Mouse (Mus musculus) fibroblast of lung, adult 2 months (primary cell): Measurements from ENCODE around the gene Cdsn.
A peak's percentile ranks its signal among the peaks of the same experiment; 100 is the strongest.

Source experiments
- DNase-seq: peaks from one replicate; pipeline ENCODE4 v3.0.0-alpha.2; 2011; ENCODE audit warnings: low read depth

The Cdsn gene

GRCm38 (mm10) chr17:35537421-35537820, 14.5 kb upstream of the Cdsn start:
- DNase-seq, result no peak

DNA sequence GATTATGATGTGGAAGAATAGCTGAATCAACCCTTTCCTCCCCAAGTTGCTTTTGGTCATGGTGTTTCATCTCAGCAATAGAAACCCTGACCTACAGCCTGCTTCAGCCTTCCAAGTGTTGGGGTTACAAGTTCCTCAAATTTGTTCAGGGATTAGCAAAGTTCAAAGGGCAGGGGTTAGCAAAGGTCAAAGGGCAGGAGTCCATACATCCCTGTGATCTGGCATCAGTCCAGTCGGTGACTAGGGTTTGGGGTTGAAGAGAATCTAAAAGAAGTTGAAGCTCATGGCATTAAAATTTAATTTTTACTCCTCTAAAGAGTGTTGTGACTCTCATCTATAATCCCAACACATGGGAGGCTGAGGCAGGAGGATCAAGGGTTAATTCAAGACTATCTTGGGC, 13.5 kb upstream of the Cdsn start:
- no peak for DNase-seq

DNA sequence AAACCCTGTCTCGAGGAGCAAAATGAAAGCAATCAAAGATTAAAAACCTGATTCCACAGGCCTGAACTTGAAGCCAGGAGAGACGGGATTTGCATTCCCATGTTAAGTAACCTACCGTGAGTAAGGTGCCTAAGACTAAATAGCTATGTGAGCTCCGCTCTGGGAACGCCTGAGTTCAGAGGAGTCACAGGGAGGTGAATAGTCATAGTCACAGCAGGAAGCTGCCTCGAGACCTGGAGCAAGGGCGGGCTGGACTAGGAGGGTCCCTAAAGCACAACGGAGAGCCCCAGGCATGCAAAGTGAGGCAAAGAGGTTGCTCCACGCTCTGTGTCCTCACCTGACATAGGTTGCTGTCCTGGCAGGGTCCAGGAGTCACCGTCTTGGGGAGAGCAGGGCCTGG, 12.4 kb upstream of the Cdsn start:
- DNase-seq, result no peak

DNA sequence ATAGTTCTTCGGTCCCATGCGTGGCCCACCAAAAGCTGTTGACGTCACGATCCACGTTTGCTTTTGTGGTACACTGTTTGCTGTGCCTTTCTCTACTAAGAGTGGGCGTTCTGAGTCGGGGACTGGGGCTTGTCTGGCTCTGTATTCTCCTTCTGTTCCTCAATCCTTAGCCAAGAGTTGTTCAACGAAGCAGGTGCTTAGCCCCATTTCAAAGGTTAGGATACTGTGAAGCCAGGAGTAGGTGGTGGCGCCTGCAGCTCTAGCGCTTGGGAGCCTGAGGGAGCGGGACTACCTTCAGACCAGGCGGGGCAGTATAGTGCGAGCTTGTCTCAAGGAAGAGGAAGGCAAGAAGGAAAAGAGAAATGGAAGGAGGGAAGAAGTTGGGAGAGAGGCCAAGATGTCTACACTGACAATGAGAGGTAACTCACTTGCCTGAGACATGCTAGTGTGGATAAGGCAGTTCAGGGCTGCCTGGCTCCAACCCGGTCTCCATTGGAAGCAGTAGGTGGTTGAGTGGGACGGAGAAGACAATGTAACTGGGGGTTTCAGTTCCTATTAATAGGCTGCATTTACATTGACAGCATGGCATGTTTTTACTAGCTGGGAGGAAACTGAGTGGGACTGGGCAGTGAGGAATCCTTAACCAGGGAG, 9.0 kb upstream of the Cdsn start:
- DNase-seq, result no peak

GRCm38 (mm10) chr17:35543412-35543861, 8.5 kb upstream of the Cdsn start:
- no peak for DNase-seq

DNA sequence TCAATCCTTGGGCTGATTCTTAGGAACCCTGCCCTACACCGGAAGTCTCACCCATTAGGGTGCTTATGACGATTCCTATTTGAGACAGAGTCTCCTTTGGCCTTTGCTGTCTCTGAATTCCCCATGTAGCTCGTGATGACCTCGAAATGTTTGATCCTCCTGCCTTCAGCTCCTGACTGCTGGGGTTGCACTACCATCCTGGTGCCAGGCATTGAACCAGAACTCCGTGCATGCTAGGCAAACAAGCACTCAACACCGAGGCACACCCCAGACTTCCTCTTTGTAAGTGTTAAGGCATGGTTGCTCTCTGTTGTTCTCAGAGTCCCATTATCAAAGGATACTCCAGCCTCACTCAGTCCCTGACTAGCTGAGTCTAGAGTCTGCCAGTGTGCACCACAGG, 7.9 kb upstream of the Cdsn start:
- DNase-seq, result no peak

- DNase-seq, result no peak
Observed at GRCm38 (mm10) chr17:35544680-35545079, 7.2 kb upstream of the Cdsn start.

- DNase-seq, result no peak
Observed at GRCm38 (mm10) chr17:35547465-35547864, 4.5 kb upstream of the Cdsn start.

DNA sequence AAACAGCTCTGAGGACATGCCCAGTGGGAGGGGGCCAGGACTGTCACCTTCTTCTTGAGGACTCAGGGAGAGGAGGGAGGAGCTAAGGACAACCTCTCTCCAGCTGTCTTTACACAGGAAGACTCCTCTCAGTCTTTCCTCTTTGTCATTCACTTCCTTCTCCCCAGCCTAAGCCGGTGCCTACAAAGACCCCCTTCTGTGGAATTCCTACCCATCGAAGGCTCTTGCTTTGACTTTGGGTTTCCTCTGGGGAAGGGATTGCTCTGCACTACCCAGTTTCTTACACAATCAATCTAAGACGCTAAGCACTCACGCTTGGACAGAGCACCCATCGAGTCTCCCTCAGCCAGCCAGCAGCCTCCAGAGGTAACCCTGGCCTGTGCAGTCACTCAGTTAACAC, 3.3 kb upstream of the Cdsn start:
- DNase-seq, result no peak

- DNase-seq, result peak; percentile 95
Observed at GRCm38 (mm10) chr17:35549437-35550142, 2.3 kb upstream of the Cdsn start.

DNA sequence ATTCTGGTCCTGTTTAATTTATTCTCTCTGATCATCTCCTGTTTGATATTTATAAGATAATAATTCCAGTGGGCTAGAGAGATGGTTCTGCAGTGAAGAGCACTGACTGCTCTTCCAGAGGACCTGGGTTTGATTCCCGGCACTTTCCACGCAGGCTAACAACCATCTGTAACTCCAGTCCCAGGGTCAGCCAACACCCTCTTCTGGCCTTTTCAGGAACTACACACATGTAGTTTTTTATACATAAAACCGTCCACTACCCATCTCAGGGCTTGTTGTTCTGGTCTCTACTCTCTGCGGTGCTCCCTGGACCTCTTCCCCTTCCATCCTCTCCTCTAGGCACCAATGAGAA, 1.8 kb upstream of the Cdsn start:
- DNase-seq, result no peak

DNA sequence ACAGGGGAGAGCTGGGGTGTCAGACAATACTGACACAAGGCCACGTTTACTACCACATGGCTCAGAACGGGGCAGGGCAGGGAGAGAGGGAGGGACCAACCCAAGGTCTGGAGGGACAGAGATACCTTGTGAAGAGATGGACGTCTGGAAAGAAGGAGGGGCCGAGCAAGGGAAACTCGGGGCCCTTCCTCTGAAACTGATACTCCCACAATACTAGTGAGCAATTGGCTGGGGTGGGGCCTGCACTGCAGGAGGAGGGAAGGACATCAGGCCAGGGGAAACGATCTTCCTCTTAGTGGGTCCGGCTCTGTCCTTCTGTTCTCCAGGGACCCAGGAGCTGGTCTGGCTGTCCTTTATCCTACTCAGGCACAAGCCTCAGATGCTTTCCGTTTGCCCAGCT, 1.1 kb upstream of the Cdsn start:
- no peak for DNase-seq

DNA sequence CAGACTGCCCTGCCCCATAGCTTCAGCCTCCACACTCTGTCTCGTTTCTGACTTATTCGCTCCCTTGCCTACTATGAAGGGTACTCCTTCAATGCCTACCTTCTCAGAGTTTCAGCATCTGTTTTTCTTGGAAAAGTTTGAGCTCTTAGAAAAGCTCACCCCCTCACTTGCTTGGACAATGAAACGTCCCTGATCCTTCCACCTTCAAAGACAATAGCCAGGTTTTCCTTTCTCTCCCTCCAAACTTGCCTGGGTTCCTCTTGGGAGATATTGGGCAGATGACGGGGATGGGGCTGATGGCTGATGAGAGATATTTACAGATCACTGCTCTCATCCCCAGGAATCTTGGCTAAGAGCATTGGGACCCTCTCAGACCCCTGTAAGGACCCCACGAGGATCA, 2.4 kb downstream of the Cdsn start:
- no peak for DNase-seq

GRCm38 (mm10) chr17:35554761-35555397, 3.0 kb downstream of the Cdsn start:
- DNase-seq, result no peak

- no peak for DNase-seq
Observed at GRCm38 (mm10) chr17:35556186-35556765, 4.3 kb downstream of the Cdsn start.

- no peak for DNase-seq
Observed at GRCm38 (mm10) chr17:35556812-35557211, 4.9 kb downstream of the Cdsn start.

DNA sequence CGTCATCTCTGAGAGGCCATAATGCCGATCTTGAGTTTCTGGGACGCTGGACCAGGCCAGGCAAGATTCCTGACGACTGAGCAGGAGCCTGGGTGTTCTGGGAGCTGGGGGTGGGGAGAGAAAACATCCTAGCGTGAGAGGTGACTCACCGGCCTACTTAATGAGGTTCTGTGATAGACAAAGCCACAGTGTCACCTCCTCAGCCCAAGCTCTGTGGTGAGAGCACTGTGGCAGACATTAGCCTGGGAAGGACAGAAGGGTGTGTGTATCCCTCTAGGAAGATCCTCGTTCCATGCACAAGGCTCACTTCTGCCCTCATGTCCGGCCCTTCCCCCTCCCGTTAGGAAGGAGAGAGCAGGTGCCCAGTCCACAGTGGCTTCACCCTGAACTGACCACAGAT, 5.4 kb downstream of the Cdsn start:
- DNase-seq, result no peak

DNA sequence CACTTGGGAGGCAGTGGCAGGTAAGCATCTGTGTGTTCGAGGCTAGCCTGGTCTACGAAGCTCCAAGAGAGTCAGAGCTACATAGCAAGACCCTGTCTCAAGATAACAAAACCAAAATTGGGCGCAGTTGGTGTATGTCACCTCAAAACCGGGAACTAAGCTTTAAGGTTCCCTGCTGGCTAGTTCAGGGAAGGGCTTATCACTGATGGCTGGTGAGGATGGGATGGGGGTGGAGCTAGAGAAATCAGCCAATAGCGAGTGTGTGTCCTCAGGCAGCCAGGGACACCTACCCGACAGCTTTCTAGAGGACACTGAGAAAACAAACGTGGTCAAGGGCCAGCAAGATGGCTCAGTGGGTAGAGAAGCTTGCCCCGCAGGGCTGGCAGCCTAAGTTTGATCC, 6.3 kb downstream of the Cdsn start:
- DNase-seq, result no peak

- DNase-seq, result no peak
Observed at GRCm38 (mm10) chr17:35567150-35567549, 15.2 kb downstream of the Cdsn start, which contains the start of gene 2300002M23Rik. Gene 2300002M23Rik, plus strand, starts transcription at chr17:35567450.

DNA sequence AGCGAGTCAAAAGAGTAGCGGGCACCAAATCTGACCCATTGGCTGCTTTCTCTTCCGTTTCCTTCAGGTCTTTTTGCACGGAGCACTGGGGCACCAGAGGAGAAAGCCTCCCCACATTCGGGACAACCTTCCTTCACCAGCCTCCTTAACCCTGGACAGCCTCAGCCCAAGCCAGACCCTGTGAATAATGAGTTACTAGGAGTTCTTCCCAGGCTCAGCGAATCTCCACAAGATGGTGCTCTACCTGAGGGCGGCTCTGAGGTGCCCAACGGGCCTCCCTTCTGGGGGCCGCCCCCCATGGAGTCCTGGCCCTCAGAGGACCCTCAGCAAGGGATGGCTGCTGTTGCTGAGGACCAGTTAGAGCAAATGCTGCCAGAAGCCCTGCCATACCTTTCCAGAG, 15.8 kb downstream of the Cdsn start:
- DNase-seq, result no peak

GRCm38 (mm10) chr17:35569091-35569944, 17.4 kb downstream of the Cdsn start:
- DNase-seq, result peak; percentile 40

GRCm38 (mm10) chr17:35570836-35571235, 18.9 kb downstream of the Cdsn start:
- DNase-seq, result no peak
